Mouse (Mus musculus) spleen, adult 2 months (tissue): ENCODE measurements around the gene Olfr1015.

ENCODE experiments used
- CTCF ChIP-seq: fragments of 200-500 bp; IDR thresholded peaks from 2 replicates; pipeline ENCODE4 v1.5.1; 2011; ENCODE audit warnings: mild to moderate bottlenecking, inconsistent platforms; ENCODE audit not compliant: insufficient read depth, insufficient read length, insufficient replicate concordance; ENCODE audit errors: extremely low read depth
- POLR2A ChIP-seq: fragments of 200-500 bp; IDR thresholded peaks from 2 replicates; pipeline ENCODE4 v1.6.1; 2011; ENCODE audit warnings: low read depth, low read length, inconsistent platforms

GRCm38 (mm10) chr2:85781717-85782116 is at the start of gene Olfr1015:
- no peak for TF ChIP-seq CTCF
- TF ChIP-seq POLR2A, result no peak
